Mouse (Mus musculus): Measurements from ENCODE around the gene Commd7. TPM values are rescaled to one million over a fixed set of nuclear protein-coding genes. Genes with fewer than 3 reads are reported as not detected.

Commd7 gene
- polyA plus RNA-seq, 1 experiment: 29.2 TPM

- TF ChIP-seq CTCF (IDR thresholded peaks at IDR 0.05; ENCODE audit: extremely low read depth, insufficient read depth, low read length): no peak
- Histone ChIP-seq H3K4me3 (ENCODE audit: insufficient read depth, low read length) (no peak overlapping the region; the same call in 1 of the 2 replicates), H3K27ac (ENCODE audit: insufficient read depth, low read length) (no peak overlapping the region), H3K4me1 (ENCODE audit: control insufficient read depth, insufficient read depth, low read length) (peaks cover 3% of the 10 kb centered on the region; the same call in 1 of the 2 replicates)
Observed at GRCm38 (mm10) chr2:153630950-153631349, 1.6 kb downstream of the Commd7 start.

- TF ChIP-seq CTCF (IDR thresholded peaks at IDR 0.05; ENCODE audit: extremely low read depth, insufficient read depth, low read length) (no peak), POLR2A (IDR thresholded peaks at IDR 0.05; ENCODE audit: extremely low read depth, insufficient read depth, low read length) (no peak)
- Histone ChIP-seq H3K4me3 (ENCODE audit: insufficient read depth, low read length) (no peak overlapping the region), H3K4me1 (ENCODE audit: control insufficient read depth, insufficient read depth, low read length) (no peaks in the 10 kb centered on the region), H3K27ac (ENCODE audit: insufficient read depth, low read length) (no peak overlapping the region)
Observed at GRCm38 (mm10) chr2:153622449-153622848, 10.1 kb downstream of the Commd7 start.

GRCm38 (mm10) chr2:153618889-153619288 is 13.7 kb downstream of the Commd7 start:
- H3K4me1 ChIP-seq (ENCODE audit: control insufficient read depth, insufficient read depth, low read length): no peaks in the 10 kb centered on the region
- no peak overlapping the region for H3K27ac ChIP-seq (ENCODE audit: insufficient read depth, low read length)
- no peak for TF ChIP-seq CTCF (IDR thresholded peaks at IDR 0.05; ENCODE audit: extremely low read depth, insufficient read depth, low read length)
- H3K4me3 ChIP-seq (ENCODE audit: insufficient read depth, low read length): no peak overlapping the region

- Histone ChIP-seq H3K27ac (ENCODE audit: insufficient read depth, low read length) (no peak overlapping the region), H3K4me3 (ENCODE audit: insufficient read depth, low read length) (no peak overlapping the region), H3K4me1 (ENCODE audit: control insufficient read depth, insufficient read depth, low read length) (no peaks in the 10 kb centered on the region)
- TF ChIP-seq POLR2A (IDR thresholded peaks at IDR 0.05; ENCODE audit: extremely low read depth, insufficient read depth, low read length) (no peak), CTCF (IDR thresholded peaks at IDR 0.05; ENCODE audit: extremely low read depth, insufficient read depth, low read length) (no peak)
Observed at GRCm38 (mm10) chr2:153618439-153618838, 14.1 kb downstream of the Commd7 start.

- Histone ChIP-seq H3K4me1 (ENCODE audit: control insufficient read depth, insufficient read depth, low read length) (0 out of 2 replicates have a peak, but pooled peaks cover 2% of the 10 kb centered on the region), H3K4me3 (ENCODE audit: insufficient read depth, low read length) (no peak overlapping the region), H3K27ac (ENCODE audit: insufficient read depth, low read length) (no peak overlapping the region)
- TF ChIP-seq POLR2A (IDR thresholded peaks at IDR 0.05; ENCODE audit: extremely low read depth, insufficient read depth, low read length) (no peak), CTCF (IDR thresholded peaks at IDR 0.05; ENCODE audit: extremely low read depth, insufficient read depth, low read length) (no peak)
Observed at GRCm38 (mm10) chr2:153616893-153617292, 15.7 kb downstream of the Commd7 start.

- Histone ChIP-seq H3K4me3 (ENCODE audit: insufficient read depth, low read length) (no peak overlapping the region), H3K27ac (ENCODE audit: insufficient read depth, low read length) (no peak overlapping the region), H3K4me1 (ENCODE audit: control insufficient read depth, insufficient read depth, low read length) (0 out of 2 replicates have a peak, but pooled peaks cover 2% of the 10 kb centered on the region)
- no peak for TF ChIP-seq CTCF (IDR thresholded peaks at IDR 0.05; ENCODE audit: extremely low read depth, insufficient read depth, low read length)
- TF ChIP-seq POLR2A (IDR thresholded peaks at IDR 0.05; ENCODE audit: extremely low read depth, insufficient read depth, low read length): no peak
Observed at GRCm38 (mm10) chr2:153612594-153613281, 19.8 kb downstream of the Commd7 start.

- Histone ChIP-seq H3K4me1 (ENCODE audit: control insufficient read depth, insufficient read depth, low read length) (0 out of 2 replicates have a peak, but pooled peaks cover 2% of the 10 kb centered on the region), H3K4me3 (ENCODE audit: insufficient read depth, low read length) (no peak overlapping the region), H3K27ac (ENCODE audit: insufficient read depth, low read length) (no peak overlapping the region)
- no peak for TF ChIP-seq POLR2A (IDR thresholded peaks at IDR 0.05; ENCODE audit: extremely low read depth, insufficient read depth, low read length)
Observed at GRCm38 (mm10) chr2:153611743-153612142, 20.8 kb downstream of the Commd7 start.

- TF ChIP-seq POLR2A (IDR thresholded peaks at IDR 0.05; ENCODE audit: extremely low read depth, insufficient read depth, low read length) (no peak), CTCF (IDR thresholded peaks at IDR 0.05; ENCODE audit: extremely low read depth, insufficient read depth, low read length) (no peak)
- Histone ChIP-seq H3K4me1 (ENCODE audit: control insufficient read depth, insufficient read depth, low read length) (0 out of 2 replicates have a peak, but pooled peaks cover 2% of the 10 kb centered on the region), H3K4me3 (ENCODE audit: insufficient read depth, low read length) (no peak overlapping the region), H3K27ac (ENCODE audit: insufficient read depth, low read length) (no peak overlapping the region)
Observed at GRCm38 (mm10) chr2:153611241-153611630, 21.3 kb downstream of the Commd7 start.

GRCm38 (mm10) chr2:153610426-153611240 is 21.9 kb downstream of the Commd7 start:
- Histone ChIP-seq H3K27ac (ENCODE audit: insufficient read depth, low read length) (no peak overlapping the region), H3K4me1 (ENCODE audit: control insufficient read depth, insufficient read depth, low read length) (0 out of 2 replicates have a peak, but pooled peaks cover 2% of the 10 kb centered on the region), H3K4me3 (ENCODE audit: insufficient read depth, low read length) (no peak overlapping the region)
- TF ChIP-seq POLR2A (IDR thresholded peaks at IDR 0.05; ENCODE audit: extremely low read depth, insufficient read depth, low read length) (no peak), CTCF (IDR thresholded peaks at IDR 0.05; ENCODE audit: extremely low read depth, insufficient read depth, low read length) (no peak)

- 0 out of 2 replicates have a peak, but pooled peaks cover 2% of the 10 kb centered on the region for H3K4me1 ChIP-seq (ENCODE audit: control insufficient read depth, insufficient read depth, low read length)
- H3K27ac ChIP-seq (ENCODE audit: insufficient read depth, low read length): no peak overlapping the region
- TF ChIP-seq POLR2A (IDR thresholded peaks at IDR 0.05; ENCODE audit: extremely low read depth, insufficient read depth, low read length) (no peak), CTCF (IDR thresholded peaks at IDR 0.05; ENCODE audit: extremely low read depth, insufficient read depth, low read length) (peak; percentile 53)
- H3K4me3 ChIP-seq (ENCODE audit: insufficient read depth, low read length): no peak overlapping the region
Observed at GRCm38 (mm10) chr2:153609548-153609947, 23.0 kb downstream of the Commd7 start.

All from cortical plate, adult 2 months (tissue).